Mouse (Mus musculus): Measurements from ENCODE around the gene Krt8.
"Not testable (repeated sequence)": the region's sequence is repeated elsewhere in the genome, so short reads cannot be mapped to it uniquely, and the experiment has no call there.

Krt8 gene

GRCm38 (mm10) chr15:102007097-102008069 lies 3.1 kb upstream of the Krt8 start:
- DNase-seq = no peak

GRCm38 (mm10) chr15:102006317-102006716 lies 2.0 kb upstream of the Krt8 start:
- DNase-seq = peak in 1 of 2 experiments; percentile 41

DNA sequence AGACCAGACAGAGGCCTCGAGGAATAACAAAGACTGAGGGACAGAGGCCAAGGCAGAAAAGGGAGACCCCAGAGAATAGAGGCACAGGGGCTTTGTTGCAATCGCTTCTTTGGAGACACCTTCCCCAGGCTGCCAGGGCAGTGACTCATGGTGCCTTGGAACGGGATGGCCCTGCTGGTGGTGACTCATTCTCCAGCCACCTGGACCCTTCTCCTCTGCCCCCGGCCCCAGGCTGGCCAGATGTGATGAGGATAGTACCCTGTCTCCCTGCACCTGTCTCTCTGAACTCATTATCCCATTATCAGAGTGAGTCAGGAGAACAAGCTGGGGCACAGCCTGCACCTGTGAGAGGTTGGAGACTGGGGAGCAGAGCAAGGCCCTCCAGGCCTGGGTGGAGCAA lies 1.0 kb upstream of the Krt8 start:
- no peak for DNase-seq

DNA sequence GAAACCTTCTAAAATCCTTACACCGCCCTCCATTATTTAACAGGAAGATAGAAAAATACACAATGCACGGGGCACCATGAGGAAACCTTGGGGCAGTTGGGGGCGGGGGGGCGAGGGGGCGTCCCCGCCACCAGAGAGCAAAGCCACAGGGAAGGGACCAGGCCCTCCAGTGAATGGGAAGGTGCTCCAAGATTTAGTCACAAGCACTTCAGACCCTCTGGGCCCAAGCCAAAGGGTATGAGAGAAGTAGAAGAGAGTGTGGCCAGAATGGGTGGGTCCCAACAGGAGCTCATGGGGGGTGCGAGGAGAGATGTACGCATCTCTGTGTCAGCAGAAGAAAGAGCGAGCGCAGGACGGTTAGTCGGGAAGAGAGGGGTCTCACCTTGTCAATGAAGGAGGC lies 766 bp downstream of the Krt8 start:
- peak in 1 of 2 experiments; percentile 35 for DNase-seq

DNA sequence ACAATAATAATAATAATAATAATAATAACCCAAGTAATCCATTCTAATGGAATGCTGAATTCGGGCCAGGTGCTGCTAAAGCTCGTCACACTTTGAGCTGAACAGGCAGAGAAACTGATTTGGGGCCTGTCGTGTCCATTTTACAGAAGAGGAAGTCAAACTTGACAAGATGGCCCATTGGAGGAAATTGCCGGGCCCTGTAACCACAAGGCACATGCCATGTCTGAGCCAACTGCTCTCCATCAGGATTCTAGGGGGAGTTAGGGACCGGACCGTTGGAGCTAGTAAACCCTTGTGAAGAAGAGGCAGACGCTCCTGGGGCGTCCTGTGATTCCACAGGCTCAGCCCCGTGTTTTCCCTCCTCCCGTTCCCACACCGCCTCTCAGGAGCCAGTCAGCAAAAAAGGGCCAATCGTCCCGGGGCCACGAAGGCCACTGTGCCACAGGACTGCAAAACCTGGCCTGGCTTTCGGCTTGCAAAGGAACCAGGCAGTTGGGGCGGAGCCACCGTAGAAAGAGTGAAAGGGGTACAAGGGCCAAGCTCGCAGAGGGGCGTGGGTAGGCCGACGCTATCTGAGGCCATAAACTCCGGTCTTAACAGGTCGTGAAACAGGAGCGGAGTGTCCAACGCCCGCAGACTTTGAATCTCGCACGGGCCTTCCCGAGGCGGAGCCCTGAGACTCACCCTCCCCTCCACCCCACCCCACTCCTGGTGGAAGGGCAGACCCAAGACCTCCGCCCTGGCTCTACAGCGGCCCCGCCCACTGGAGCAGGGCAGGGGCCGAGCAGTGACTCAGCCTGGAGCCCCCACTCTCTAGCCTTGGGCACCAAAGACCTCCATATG lies 1.4 kb downstream of the Krt8 start:
- peak; percentile 88 to 89 for DNase-seq

- DNase-seq = no peak
These were observed 4.5 kb downstream of the Krt8 start for GRCm38 (mm10) chr15:101999676-102000335.

GRCm38 (mm10) chr15:101999156-101999555 lies 5.1 kb downstream of the Krt8 start:
- no peak for DNase-seq

- DNase-seq = not testable (repeated sequence)
These were observed 7.7 kb downstream of the Krt8 start for GRCm38 (mm10) chr15:101996450-101997078.

GRCm38 (mm10) chr15:101995484-101996236 lies 8.6 kb downstream of the Krt8 start:
- DNase-seq = no peak

DNA sequence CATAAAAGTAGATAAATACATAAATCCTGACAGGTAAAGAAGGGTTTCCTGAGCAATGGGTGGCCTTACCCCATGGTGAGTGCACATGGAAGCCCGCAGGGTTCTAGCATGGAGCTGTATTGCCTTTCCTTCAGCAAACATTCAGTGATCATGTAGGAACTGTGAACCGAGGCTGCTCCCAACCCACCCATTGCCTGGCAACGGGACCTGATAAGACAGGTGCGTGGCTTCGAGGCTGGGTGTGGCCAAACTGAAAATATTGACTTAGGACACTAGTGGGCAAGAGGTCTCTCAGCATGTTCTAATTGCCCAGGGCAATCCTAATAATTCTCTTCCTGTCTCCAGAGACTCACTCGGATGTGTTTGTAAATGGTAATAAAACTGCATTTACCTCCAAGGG lies 9.9 kb downstream of the Krt8 start:
- no peak for DNase-seq

- DNase-seq = no peak
These were observed 13.3 kb downstream of the Krt8 start for GRCm38 (mm10) chr15:101990946-101991345.

GRCm38 (mm10) chr15:101988714-101989113 lies 15.6 kb downstream of the Krt8 start:
- DNase-seq = no peak

- DNase-seq = peak; percentile 79 to 91
These were observed 16.2 kb downstream of the Krt8 start for GRCm38 (mm10) chr15:101988119-101988518.

DNA sequence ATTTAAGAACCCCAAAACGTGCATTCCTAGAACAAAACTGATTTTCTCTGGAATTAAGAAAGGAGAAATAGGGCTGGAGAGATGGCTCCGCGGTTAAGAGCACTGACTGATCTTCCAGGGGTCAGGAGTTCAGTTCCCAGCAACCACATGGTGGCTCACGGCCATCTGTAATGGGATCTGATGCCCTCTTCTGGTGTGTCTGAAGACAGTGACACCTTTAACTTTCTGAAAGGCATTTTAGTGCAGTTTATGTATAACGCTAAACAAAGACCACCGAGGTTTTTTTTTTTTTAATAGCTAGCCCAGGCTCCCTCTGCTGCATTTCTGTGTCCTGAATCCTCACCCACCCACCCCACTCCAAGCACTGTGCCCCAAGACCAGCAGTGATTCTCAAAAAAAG lies 19.5 kb downstream of the Krt8 start:
- no peak for DNase-seq

- peak; percentile 95 for DNase-seq
These were observed 20.2 kb downstream of the Krt8 start for GRCm38 (mm10) chr15:101983949-101984601.

- peak in 1 of 2 experiments; percentile 12 for DNase-seq
These were observed 20.9 kb downstream of the Krt8 start for GRCm38 (mm10) chr15:101983315-101983948.

GRCm38 (mm10) chr15:101980849-101981248 lies 23.4 kb downstream of the Krt8 start:
- peak; percentile 92 to 93 for DNase-seq

GRCm38 (mm10) chr15:101977043-101977726 lies 27.1 kb downstream of the Krt8 start:
- DNase-seq = peak; percentile 96 to 98

DNA sequence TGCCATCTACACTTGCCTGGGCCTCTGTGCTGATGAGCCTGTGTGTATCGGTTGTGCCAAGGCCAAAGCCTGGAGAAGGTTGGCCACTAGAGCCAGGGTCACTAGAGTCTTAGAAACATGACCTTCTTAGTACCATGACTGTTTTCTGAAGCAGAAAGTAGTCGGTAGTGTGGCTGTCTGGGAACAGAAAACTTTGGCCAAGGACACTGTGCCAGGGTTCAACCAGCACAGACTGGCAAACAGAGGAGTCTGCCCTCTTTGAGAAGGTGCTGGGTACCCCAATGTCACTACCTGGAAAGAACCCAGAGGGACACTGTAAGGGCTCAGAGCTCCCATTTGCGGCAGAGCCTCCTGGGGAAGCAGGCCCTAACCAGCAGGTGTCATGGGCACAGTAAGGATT lies 27.6 kb downstream of the Krt8 start:
- peak; percentile 55 to 63 for DNase-seq

- DNase-seq = peak; percentile 15 to 27
These were observed 28.3 kb downstream of the Krt8 start for GRCm38 (mm10) chr15:101976023-101976422.

All from kidney, postnatal 36 days (tissue).